Mouse (Mus musculus): ENCODE results near the gene Ccdc27. TPM values are rescaled to one million over a fixed set of nuclear protein-coding genes. Genes with fewer than 3 reads are reported as not detected.

Ccdc27 gene
- polyA plus RNA-seq, 1 experiment from 2014 or later: 0.17 TPM

- Histone ChIP-seq H3K9ac (no peak overlapping the region), H3K27ac (no peak overlapping the region), H3K4me3 (replicated peaks) (no peak overlapping the region), H3K9me3 (replicated peaks) (no peaks in the 10 kb centered on the region), H3K4me1 (peaks cover 5% of the 10 kb centered on the region), H3K4me2 (no peak overlapping the region), H3K36me3 (peaks cover 56% of the 10 kb centered on the region), H3K27me3 (no peaks in the 10 kb centered on the region)
- WGBS: 89% methylated on average over 6 of the region's 6 CpGs
- no peak for ATAC-seq (replicated peaks; ENCODE audit: low FRiP score)
Observed at GRCm38 (mm10) chr4:154006264-154006663, 36.2 kb downstream of the Ccdc27 start.

- no peak for ATAC-seq (replicated peaks; ENCODE audit: low FRiP score)
- Histone ChIP-seq H3K9ac (no peak overlapping the region), H3K4me1 (no peaks in the 10 kb centered on the region), H3K27me3 (no peaks in the 10 kb centered on the region), H3K9me3 (replicated peaks) (no peaks in the 10 kb centered on the region), H3K4me3 (replicated peaks) (no peak overlapping the region), H3K36me3 (peaks cover 56% of the 10 kb centered on the region), H3K4me2 (no peak overlapping the region), H3K27ac (no peak overlapping the region)
- 92% methylated on average over 5 of the region's 5 CpGs for WGBS
Observed at GRCm38 (mm10) chr4:154005488-154005887, 37.0 kb downstream of the Ccdc27 start.

- Histone ChIP-seq H3K4me2 (no peak overlapping the region), H3K27me3 (no peaks in the 10 kb centered on the region), H3K36me3 (peaks cover 94% of the 10 kb centered on the region), H3K9ac (no peak overlapping the region), H3K4me3 (replicated peaks) (no peak overlapping the region), H3K27ac (no peak overlapping the region), H3K9me3 (replicated peaks) (no peaks in the 10 kb centered on the region), H3K4me1 (no peaks in the 10 kb centered on the region)
- no peak for ATAC-seq (replicated peaks; ENCODE audit: low FRiP score)
- 91% methylated on average over 8 of the region's 8 CpGs for WGBS
Observed at GRCm38 (mm10) chr4:153993505-153993904, 49.0 kb downstream of the Ccdc27 start.

GRCm38 (mm10) chr4:153992715-153993114, 49.8 kb downstream of the Ccdc27 start:
- H3K4me2 ChIP-seq: no peak overlapping the region
- H3K9ac ChIP-seq: no peak overlapping the region
- no peak for ATAC-seq (replicated peaks; ENCODE audit: low FRiP score)
- no peaks in the 10 kb centered on the region for H3K9me3 ChIP-seq (replicated peaks)
- H3K4me3 ChIP-seq (replicated peaks): no peak overlapping the region
- peaks cover 94% of the 10 kb centered on the region for H3K36me3 ChIP-seq
- H3K4me1 ChIP-seq: no peaks in the 10 kb centered on the region
- 88% methylated on average over 10 of the region's 10 CpGs for WGBS
- H3K27ac ChIP-seq: no peak overlapping the region
- no peaks in the 10 kb centered on the region for H3K27me3 ChIP-seq

GRCm38 (mm10) chr4:153980470-153980869, 62.0 kb downstream of the Ccdc27 start:
- 91% methylated on average over 11 of the region's 11 CpGs for WGBS
- Histone ChIP-seq H3K4me2 (no peak overlapping the region), H3K9me3 (replicated peaks) (no peaks in the 10 kb centered on the region), H3K9ac (no peak overlapping the region), H3K27ac (no peak overlapping the region), H3K27me3 (no peaks in the 10 kb centered on the region), H3K4me3 (replicated peaks) (no peak overlapping the region), H3K36me3 (peaks cover 69% of the 10 kb centered on the region), H3K4me1 (peaks cover 13% of the 10 kb centered on the region)
- ATAC-seq (replicated peaks; ENCODE audit: low FRiP score): no peak

GRCm38 (mm10) chr4:153979243-153979642, 63.2 kb downstream of the Ccdc27 start:
- Histone ChIP-seq H3K4me1 (peaks cover 14% of the 10 kb centered on the region), H3K9ac (no peak overlapping the region), H3K27ac (no peak overlapping the region), H3K36me3 (peaks cover 56% of the 10 kb centered on the region), H3K4me2 (no peak overlapping the region), H3K9me3 (replicated peaks) (no peaks in the 10 kb centered on the region), H3K27me3 (no peaks in the 10 kb centered on the region), H3K4me3 (replicated peaks) (no peak overlapping the region)
- no peak for ATAC-seq (replicated peaks; ENCODE audit: low FRiP score)
- 88% methylated on average over 10 of the region's 10 CpGs for WGBS

Other genes with a start within 250 kb of the Ccdc27 start
- 88.3 and 98.0 TPM in 2 replicates for gene A430005L14Rik, start 85.4 kb downstream of the Ccdc27 start, polyA plus RNA-seq (2015; fragmentation: Nextera tagmentation; extraction: Ambion mirVana)
- 12.6 and 13.8 TPM in 2 replicates for gene Dffb, start 67.6 kb downstream of the Ccdc27 start, polyA plus RNA-seq (2015; fragmentation: Nextera tagmentation; extraction: Ambion mirVana)
- gene Cep104, start 67.5 kb downstream of the Ccdc27 start, polyA plus RNA-seq (2015; fragmentation: Nextera tagmentation; extraction: Ambion mirVana): 15.8 and 16.7 TPM in 2 replicates
- 21.9 and 23.0 TPM in 2 replicates for gene Lrrc47, start 30.9 kb downstream of the Ccdc27 start, polyA plus RNA-seq (2015; fragmentation: Nextera tagmentation; extraction: Ambion mirVana)
- 51.8 and 61.1 TPM in 2 replicates for gene Smim1, start 16.4 kb downstream of the Ccdc27 start, polyA plus RNA-seq (2015; fragmentation: Nextera tagmentation; extraction: Ambion mirVana)
- gene Trp73, start 97.5 kb upstream of the Ccdc27 start, polyA plus RNA-seq (2015; fragmentation: Nextera tagmentation; extraction: Ambion mirVana): 0.23 and 0.31 TPM in 2 replicates
- gene Wrap73, start 99.7 kb upstream of the Ccdc27 start, polyA plus RNA-seq (2015; fragmentation: Nextera tagmentation; extraction: Ambion mirVana): 39.7 and 42.1 TPM in 2 replicates
- gene Tprgl, start 118.0 kb upstream of the Ccdc27 start, polyA plus RNA-seq (2015; fragmentation: Nextera tagmentation; extraction: Ambion mirVana): 118 TPM in 2 replicates
- 10.8 and 14.2 TPM in 2 replicates for gene Megf6, start 128.1 kb upstream of the Ccdc27 start, polyA plus RNA-seq (2015; fragmentation: Nextera tagmentation; extraction: Ambion mirVana)

All from kidney, embryonic 15.5 days (tissue).